Mouse (Mus musculus): ENCODE results near the gene Ddc. TPM values are rescaled to one million over a fixed set of nuclear protein-coding genes. Genes with fewer than 3 reads are reported as not detected.

Gene Ddc
- total and polyA plus RNA-seq, 2 experiments from 2014 or later = 8.6 to 13.6 TPM

DNA sequence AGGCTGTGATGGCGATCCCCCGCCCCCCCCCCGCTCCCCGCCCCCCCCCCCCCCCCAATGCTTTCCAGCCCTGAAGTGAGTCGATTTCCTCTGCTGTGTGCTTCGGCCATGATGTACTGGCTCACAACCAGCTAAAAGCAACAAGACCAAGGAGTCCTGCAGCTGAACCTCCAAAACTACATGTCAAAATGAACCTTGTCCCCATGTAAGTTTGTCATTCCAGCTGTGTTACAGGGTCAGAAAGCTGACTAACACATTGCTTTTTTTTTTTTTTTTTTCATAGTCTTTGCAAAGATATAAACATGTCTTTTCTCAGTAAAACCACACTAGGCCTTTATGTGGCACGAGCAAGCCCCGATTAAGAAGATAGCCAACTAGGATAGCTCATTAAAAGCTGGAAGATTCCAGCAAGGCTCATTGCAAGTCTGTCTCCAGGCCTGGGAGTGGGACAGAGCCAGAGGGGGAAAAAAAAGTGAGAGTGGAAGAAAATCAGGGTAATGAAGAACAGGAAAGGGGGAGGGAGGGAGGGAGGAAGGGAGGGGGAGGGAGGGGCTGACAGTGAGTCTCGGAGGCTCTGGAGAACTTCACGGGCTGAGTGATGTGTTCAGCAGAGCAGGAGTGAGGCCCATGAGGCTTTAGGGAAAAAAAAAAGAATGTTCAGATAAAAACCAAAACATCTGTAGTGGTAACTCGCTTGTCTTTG, 19.5 kb downstream of the Ddc start:
- H3K9me3 ChIP-seq (ENCODE audit: low read length) = no peaks in the 10 kb centered on the region
- H3K4me1 ChIP-seq (ENCODE audit: insufficient read depth) = no peaks in the 10 kb centered on the region
- H3K4me3 ChIP-seq (ENCODE audit: low read depth, low read length) = no peak overlapping the region
- TF ChIP-seq CTCF (IDR thresholded peaks at IDR 0.05; ENCODE audit: low read depth) = no peak
- no peaks in the 10 kb centered on the region for H3K36me3 ChIP-seq (ENCODE audit: insufficient read depth)
- no peak overlapping the region for H3K27ac ChIP-seq (ENCODE audit: low read depth, low read length)
- DNase-seq (no peak), ATAC-seq (peak; percentile 34; the same call in 1 of the 2 replicates)
- 17% methylated on average over 11 of the region's 11 CpGs for WGBS
- no peak overlapping the region for H3K9ac ChIP-seq
- no peak overlapping the region for H3K4me2 ChIP-seq (ENCODE audit: low read depth)
- no peaks in the 10 kb centered on the region for H3K27me3 ChIP-seq (ENCODE audit: insufficient read depth, low read length)

DNA sequence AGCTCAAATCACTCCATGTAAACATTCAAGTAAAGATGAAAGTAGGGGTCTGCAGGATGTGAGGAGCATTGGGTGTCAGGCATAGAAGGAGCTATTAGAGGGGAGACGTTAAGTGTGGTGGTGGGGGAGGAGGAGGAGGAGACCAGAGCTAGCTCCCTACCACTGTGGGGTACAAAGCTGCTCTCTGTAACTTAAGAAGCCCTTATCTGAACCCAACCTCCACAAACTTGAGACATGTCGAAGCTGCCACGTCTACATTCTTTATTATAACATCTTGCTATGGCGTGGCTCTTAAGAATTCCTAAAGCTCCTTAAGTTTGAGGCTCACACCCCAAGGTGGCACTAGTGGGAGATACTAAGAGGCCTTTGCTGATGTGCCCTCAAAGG, 20.1 kb downstream of the Ddc start:
- TF ChIP-seq CTCF (IDR thresholded peaks at IDR 0.05; ENCODE audit: low read depth) = no peak
- Histone ChIP-seq H3K36me3 (ENCODE audit: insufficient read depth) (no peaks in the 10 kb centered on the region), H3K9me3 (ENCODE audit: low read length) (no peaks in the 10 kb centered on the region), H3K4me1 (ENCODE audit: insufficient read depth) (no peaks in the 10 kb centered on the region), H3K27ac (ENCODE audit: low read depth, low read length) (no peak overlapping the region), H3K4me3 (ENCODE audit: low read depth, low read length) (no peak overlapping the region), H3K4me2 (ENCODE audit: low read depth) (no peak overlapping the region), H3K27me3 (ENCODE audit: insufficient read depth, low read length) (no peaks in the 10 kb centered on the region), H3K9ac (no peak overlapping the region)
- DNase-seq (no peak), ATAC-seq (no peak)
- WGBS = 53% methylated on average over 4 of the region's 4 CpGs

DNA sequence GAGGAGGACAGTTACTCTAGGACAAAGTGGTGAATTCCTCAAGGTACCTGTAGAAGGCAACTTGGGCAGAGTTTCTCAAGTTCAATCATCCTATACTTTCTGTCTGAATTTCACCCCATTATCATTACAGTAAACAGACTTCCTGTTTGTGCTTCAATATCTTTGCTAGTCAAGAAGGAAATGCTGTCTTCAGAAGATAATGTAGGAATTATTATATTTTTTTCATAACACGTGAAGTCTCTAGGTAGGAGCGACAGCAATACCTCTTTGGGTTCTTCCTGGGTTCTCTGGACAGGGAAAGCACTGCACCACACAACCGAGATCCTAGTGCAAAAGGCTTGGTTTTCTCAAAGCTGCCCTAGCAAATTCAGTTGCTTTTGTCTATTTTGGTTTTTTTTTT, 21.6 kb downstream of the Ddc start:
- H3K9me3 ChIP-seq (ENCODE audit: low read length) = no peaks in the 10 kb centered on the region
- H3K36me3 ChIP-seq (ENCODE audit: insufficient read depth) = no peaks in the 10 kb centered on the region
- no peak overlapping the region for H3K4me2 ChIP-seq (ENCODE audit: low read depth)
- DNase-seq (no peak), ATAC-seq (no peak)
- no peak overlapping the region for H3K27ac ChIP-seq (ENCODE audit: low read depth, low read length)
- no peak overlapping the region for H3K4me3 ChIP-seq (ENCODE audit: low read depth, low read length)
- WGBS = 92% methylated on average over 3 of the region's 3 CpGs
- TF ChIP-seq CTCF (IDR thresholded peaks at IDR 0.05; ENCODE audit: low read depth) = no peak
- no peaks in the 10 kb centered on the region for H3K27me3 ChIP-seq (ENCODE audit: insufficient read depth, low read length)
- no peaks in the 10 kb centered on the region for H3K4me1 ChIP-seq (ENCODE audit: insufficient read depth)
- H3K9ac ChIP-seq = no peak overlapping the region

DNA sequence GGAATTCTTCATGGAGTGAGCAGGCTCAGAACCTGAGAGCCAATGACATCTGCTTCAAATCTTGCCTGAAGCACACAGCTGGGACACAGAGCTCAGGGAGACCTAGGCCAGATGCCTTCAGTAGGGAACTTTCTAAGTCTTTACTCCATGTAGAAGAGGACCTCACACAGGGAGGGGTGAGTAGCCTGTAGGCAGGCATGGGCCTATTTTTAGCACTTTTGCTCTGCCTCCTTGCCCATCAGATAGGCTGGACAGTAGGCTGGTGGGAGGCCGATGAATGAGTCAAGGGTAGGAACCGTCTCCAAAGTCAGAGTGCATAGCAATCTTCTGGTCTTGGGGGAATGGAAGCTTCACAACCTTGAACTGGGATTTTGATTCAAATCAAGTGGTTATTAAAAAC, 22.7 kb downstream of the Ddc start:
- no peak overlapping the region for H3K27ac ChIP-seq (ENCODE audit: low read depth, low read length)
- no peak overlapping the region for H3K9ac ChIP-seq
- no peaks in the 10 kb centered on the region for H3K9me3 ChIP-seq (ENCODE audit: low read length)
- ATAC-seq (no peak), DNase-seq (no peak)
- no peak for TF ChIP-seq CTCF (IDR thresholded peaks at IDR 0.05; ENCODE audit: low read depth)
- no peaks in the 10 kb centered on the region for H3K4me1 ChIP-seq (ENCODE audit: insufficient read depth)
- whole genome bisulfite sequencing = 98% methylated on average over 2 of the region's 2 CpGs
- no peaks in the 10 kb centered on the region for H3K36me3 ChIP-seq (ENCODE audit: insufficient read depth)
- H3K4me3 ChIP-seq (ENCODE audit: low read depth, low read length) = no peak overlapping the region
- no peak overlapping the region for H3K4me2 ChIP-seq (ENCODE audit: low read depth)
- no peaks in the 10 kb centered on the region for H3K27me3 ChIP-seq (ENCODE audit: insufficient read depth, low read length)

DNA sequence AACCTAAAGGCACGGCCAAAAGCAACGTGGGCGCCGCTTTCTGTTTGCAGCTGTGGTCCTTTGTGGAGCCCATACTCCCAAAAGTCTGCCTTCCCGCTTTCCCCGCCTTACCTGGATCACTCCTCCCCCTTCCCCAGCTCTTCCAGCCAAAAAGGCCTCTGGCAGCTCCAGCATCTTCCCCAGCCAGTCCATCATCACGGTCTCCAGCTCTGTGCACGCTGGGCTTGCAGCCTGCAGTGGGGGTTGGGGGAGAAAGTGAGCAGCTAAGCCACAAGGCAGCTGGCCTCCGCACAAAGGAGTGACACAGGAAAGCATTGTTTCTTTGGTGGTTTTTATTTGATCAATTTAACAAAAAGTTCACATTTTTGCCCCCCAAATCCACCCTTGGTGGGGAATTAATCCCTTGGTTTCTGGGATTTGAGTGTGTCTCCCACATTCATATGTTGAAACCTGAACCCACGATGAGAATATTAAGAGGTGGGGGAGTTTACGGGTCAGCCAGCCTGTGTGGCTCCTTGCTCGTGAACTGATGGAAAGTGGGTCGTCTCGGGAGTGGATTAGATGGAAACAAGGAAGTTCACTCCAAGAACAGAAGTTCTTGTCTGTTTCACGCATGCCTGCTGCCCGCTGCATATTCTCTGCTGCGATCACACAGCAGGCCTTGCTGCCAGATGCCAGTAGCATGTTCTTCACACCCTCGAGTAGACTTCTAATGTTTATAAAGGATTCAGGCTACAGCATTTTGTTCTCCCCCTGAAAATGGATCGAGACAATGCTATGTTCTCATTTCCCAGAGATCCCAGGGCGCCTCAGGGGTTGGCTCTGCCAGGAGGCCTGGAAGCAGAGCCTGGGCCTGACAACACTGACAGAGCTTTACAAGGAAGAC, 24.7 kb downstream of the Ddc start:
- ATAC-seq = peak; percentile 18; the same call in 1 of the 2 replicates
- no peak for TF ChIP-seq CTCF (IDR thresholded peaks at IDR 0.05; ENCODE audit: low read depth)
- 42% methylated on average over 20 of the region's 20 CpGs for WGBS
- Histone ChIP-seq H3K36me3 (ENCODE audit: insufficient read depth) (no peaks in the 10 kb centered on the region), H3K9me3 (ENCODE audit: low read length) (no peaks in the 10 kb centered on the region), H3K4me2 (ENCODE audit: low read depth) (no peak overlapping the region), H3K4me1 (ENCODE audit: insufficient read depth) (0 out of 2 replicates have a peak, but pooled peaks cover under 1% of the 10 kb centered on the region), H3K9ac (no peak overlapping the region), H3K4me3 (ENCODE audit: low read depth, low read length) (no peak overlapping the region), H3K27me3 (ENCODE audit: insufficient read depth, low read length) (no peaks in the 10 kb centered on the region), H3K27ac (ENCODE audit: low read depth, low read length) (no peak overlapping the region)
- peak; percentile 19 for DNase-seq

DNA sequence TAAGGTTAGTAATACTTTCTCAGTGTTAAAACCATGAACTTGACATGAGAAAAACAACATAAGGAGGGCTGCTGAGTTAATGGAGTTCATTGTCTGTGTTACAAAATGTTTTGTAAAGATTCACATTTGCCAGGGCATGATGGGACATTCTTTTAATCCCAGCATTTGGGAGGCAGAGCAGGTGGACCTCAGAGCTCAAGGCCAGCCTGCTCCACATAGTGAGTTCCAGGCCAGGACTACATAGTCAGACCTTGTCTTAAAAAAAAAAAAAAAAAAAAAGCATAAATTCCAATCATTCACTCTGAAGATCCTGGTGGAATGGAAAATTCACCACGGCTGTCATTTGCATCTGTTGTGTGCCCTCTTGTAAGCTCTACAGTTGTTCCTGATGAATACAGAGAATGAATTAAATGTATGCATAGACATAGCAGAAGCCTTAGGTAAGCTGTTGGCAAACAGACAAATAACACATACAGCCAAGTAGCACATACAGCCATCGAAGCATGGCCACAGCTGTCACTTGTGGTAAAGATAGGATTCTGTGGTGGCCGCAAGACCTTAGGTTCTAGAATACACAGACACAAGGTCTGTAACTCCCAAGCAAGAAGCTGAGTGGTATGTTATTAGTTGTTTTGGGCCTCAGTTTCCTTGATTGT, 25.7 kb downstream of the Ddc start:
- H3K9ac ChIP-seq = no peak overlapping the region
- no peak overlapping the region for H3K27ac ChIP-seq (ENCODE audit: low read depth, low read length)
- no peak overlapping the region for H3K4me2 ChIP-seq (ENCODE audit: low read depth)
- no peak overlapping the region for H3K4me3 ChIP-seq (ENCODE audit: low read depth, low read length)
- TF ChIP-seq CTCF (IDR thresholded peaks at IDR 0.05; ENCODE audit: low read depth) = no peak
- H3K36me3 ChIP-seq (ENCODE audit: insufficient read depth) = no peaks in the 10 kb centered on the region
- 0 out of 2 replicates have a peak, but pooled peaks cover 5% of the 10 kb centered on the region for H3K4me1 ChIP-seq (ENCODE audit: insufficient read depth)
- H3K27me3 ChIP-seq (ENCODE audit: insufficient read depth, low read length) = no peaks in the 10 kb centered on the region
- DNase-seq (no peak), ATAC-seq (no peak)
- 45% methylated on average over 3 of the region's 3 CpGs for WGBS
- H3K9me3 ChIP-seq (ENCODE audit: low read length) = no peaks in the 10 kb centered on the region

All from forebrain, postnatal 0 days (tissue).